Mouse (Mus musculus): ENCODE results near the gene Rpl9. TPM values are rescaled to one million over a fixed set of nuclear protein-coding genes. Genes with fewer than 3 reads are reported as not detected.

The Rpl9 gene
- polyA plus RNA-seq (2017; shearing (Covaris generic)), result 926 TPM

DNA sequence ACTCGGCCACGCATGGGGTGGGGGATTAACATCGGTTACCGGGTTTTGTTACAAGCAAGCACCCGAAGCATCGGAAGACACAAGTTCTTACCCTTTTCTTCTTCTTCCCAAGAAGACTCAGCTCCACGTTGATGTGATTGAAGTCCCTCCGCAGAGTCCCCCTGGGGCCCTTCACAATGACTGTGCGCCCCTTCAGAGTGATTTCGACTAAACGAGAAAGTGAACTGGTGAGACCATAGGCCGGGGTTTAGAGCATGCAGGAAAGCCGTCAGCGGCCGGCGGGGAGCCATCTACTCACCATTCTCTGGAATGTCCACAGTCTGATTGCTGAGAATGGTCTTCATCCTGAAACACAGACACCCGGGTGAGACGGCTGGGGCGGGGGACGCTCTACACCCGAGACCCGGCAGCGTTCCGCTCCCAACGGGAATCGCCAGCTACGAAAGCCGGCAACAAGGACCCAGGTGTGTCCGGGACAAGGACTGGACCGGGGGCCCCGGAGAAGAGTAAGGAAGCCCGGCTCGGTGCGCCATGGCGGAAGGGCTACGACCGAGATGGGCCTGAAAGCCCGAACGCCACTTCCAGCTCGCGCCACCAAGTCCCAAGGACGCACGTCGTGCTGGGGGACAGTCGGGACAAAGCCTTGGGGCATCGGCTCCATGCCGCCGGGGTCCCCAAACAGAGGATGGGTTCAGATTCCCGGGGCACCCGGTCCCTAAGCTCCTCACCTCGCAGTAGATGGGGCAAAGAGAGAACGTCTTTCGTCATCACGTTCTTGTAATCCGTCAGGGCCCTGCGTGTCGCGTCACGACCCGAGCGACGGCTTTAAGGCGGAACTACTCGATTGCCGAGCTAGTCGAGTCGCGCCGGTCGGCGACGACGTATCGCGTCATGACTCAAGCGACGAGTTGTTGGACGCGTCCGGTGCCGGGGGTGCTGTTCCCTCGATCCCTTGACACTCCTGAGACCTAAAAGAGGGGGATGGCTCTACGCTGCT is at the start of gene Rpl9, which contains the start of gene Lias:
TSS of gene Rpl9 (minus strand) at position 797 of the 997 bp plus-strand sequence.
TSS of gene Lias (plus strand) at position 850 of the 997 bp plus-strand sequence.

GRCm38 (mm10) chr5:65435806-65436561 is 44.7 kb upstream of the Rpl9 start, which contains the start of gene Ugdh:
TSS of gene Ugdh (minus strand) at chr5:65435949.

GRCm38 (mm10) chr5:65348168-65348567 is 43.1 kb downstream of the Rpl9 start, which contains the start of gene Klb:
TSS of gene Klb (plus strand) at chr5:65348314.

Other genes starting within 250 kb of the Rpl9 start
- gene Wdr19, start 191.7 kb downstream of the Rpl9 start, polyA plus RNA-seq (2017; shearing (Covaris generic)), result 3.7 TPM
- 50.3 TPM for gene Rfc1, start 55.8 kb downstream of the Rpl9 start, polyA plus RNA-seq (2017; shearing (Covaris generic))
- not detected for gene Klb, start 43.1 kb downstream of the Rpl9 start, polyA plus RNA-seq (2017; shearing (Covaris generic))
- 53.2 TPM for gene Lias, start 53 bp upstream of the Rpl9 start, polyA plus RNA-seq (2017; shearing (Covaris generic))
- gene Ugdh, start 44.5 kb upstream of the Rpl9 start, polyA plus RNA-seq (2017; shearing (Covaris generic)), result 45.7 TPM
- 1.8 TPM for gene Gm43552, start 101.4 kb upstream of the Rpl9 start, polyA plus RNA-seq (2017; shearing (Covaris generic))
- 185 TPM for gene Smim14, start 145.7 kb upstream of the Rpl9 start, polyA plus RNA-seq (2017; shearing (Covaris generic))
- 118 TPM for gene Ube2k, start 145.8 kb upstream of the Rpl9 start, polyA plus RNA-seq (2017; shearing (Covaris generic))